Mouse (Mus musculus) neural tube, embryonic 13.5 days (tissue): Measurements from ENCODE around the gene Ms4a4b. TPM values are rescaled to one million over a fixed set of nuclear protein-coding genes. Genes with fewer than 3 reads are reported as not detected.
"Not testable (repeated sequence)": the region's sequence is repeated elsewhere in the genome, so short reads cannot be mapped to it uniquely, and the experiment has no call there.

Experiments used
- ATAC-seq: fragments of 200-750 bp; cut with Nextera tagmentation; 2 replicates; pipeline ENCODE4 v1.8.0; 2017; ENCODE audit warnings: low read depth, mild to moderate bottlenecking, moderate TSS enrichment, moderate library complexity
- H3K27ac ChIP-seq: fragments of 300-500 bp; sonication (generic); replicated peaks from 2 replicates; pipeline ENCODE4 v1.5.1; 2015; ENCODE audit warnings: moderate library complexity, mild to moderate bottlenecking, inconsistent platforms
- H3K27me3 ChIP-seq: fragments of 300-500 bp; sonication (generic); 2 replicates; pipeline ENCODE4 v1.6.1; 2015; ENCODE audit warnings: mild to moderate bottlenecking, inconsistent platforms
- H3K36me3 ChIP-seq: fragments of 300-500 bp; sonication (generic); 2 replicates; pipeline ENCODE4 v1.6.1; 2015; ENCODE audit warnings: mild to moderate bottlenecking, inconsistent platforms
- H3K4me1 ChIP-seq: fragments of 300-500 bp; sonication (generic); replicated peaks from 2 replicates; pipeline ENCODE4 v1.6.1; 2015; ENCODE audit warnings: inconsistent platforms
- H3K4me2 ChIP-seq: fragments of 300-500 bp; sonication (generic); 2 replicates; pipeline ENCODE4 v1.6.1; 2015; ENCODE audit warnings: inconsistent platforms, mild to moderate bottlenecking, moderate library complexity
- H3K4me3 ChIP-seq: fragments of 300-500 bp; sonication (generic); 2 replicates; pipeline ENCODE4 v1.5.1; 2015; ENCODE audit warnings: mild to moderate bottlenecking, inconsistent platforms
- H3K9ac ChIP-seq: fragments of 300-500 bp; sonication (generic); 2 replicates; pipeline ENCODE4 v1.6.1; 2015; ENCODE audit warnings: moderate library complexity, mild to moderate bottlenecking, inconsistent platforms
- H3K9me3 ChIP-seq: fragments of 300-500 bp; sonication (generic); 2 replicates; pipeline ENCODE4 v1.6.1; 2016; ENCODE audit warnings: inconsistent platforms
- WGBS: fragments of 180-500 bp; shearing (Covaris S2); methylation state at CpG from one replicate; pipeline ENCODE4 v1.1.7; 2015; 5-methylcytosine and 5-hydroxymethylcytosine counted together
- polyA plus RNA-seq: library from polyadenylated mRNA; unstranded; fragments of >200 nt; fragmentation: Nextera tagmentation; extraction: Ambion mirVana; gene quantifications from 2 replicates; pipeline ENCODE4 v1.2.1, GENCODE M21; 2015

The Ms4a4b gene
- polyA plus RNA-seq, 1 experiment from 2014 or later, result not detected

- not testable (repeated sequence) for H3K36me3 ChIP-seq, H3K9me3 ChIP-seq, ATAC-seq, H3K27me3 ChIP-seq, H3K9ac ChIP-seq, H3K4me2 ChIP-seq, H3K27ac ChIP-seq, H3K4me3 ChIP-seq, H3K4me1 ChIP-seq
- WGBS, result 85% methylated on average over 4 of the region's 4 CpGs
Measured at GRCm38 (mm10) chr19:11459041-11459440, 15.7 kb downstream of the Ms4a4b start.

- not testable (repeated sequence) for H3K36me3 ChIP-seq
- WGBS, result 79% methylated on average over 1 of the region's 1 CpGs
Measured at GRCm38 (mm10) chr19:11464795-11465194, 21.4 kb downstream of the Ms4a4b start.

GRCm38 (mm10) chr19:11466471-11466870 is 23.1 kb downstream of the Ms4a4b start:
- H3K27ac ChIP-seq, result no peak overlapping the region
- H3K36me3 ChIP-seq, result no peaks in the 10 kb centered on the region
- H3K4me3 ChIP-seq, result no peak overlapping the region
- WGBS, result 77% methylated on average over 5 of the region's 5 CpGs
- H3K9me3 ChIP-seq, result no peaks in the 10 kb centered on the region
- H3K27me3 ChIP-seq, result no peaks in the 10 kb centered on the region
- no peak for ATAC-seq
- no peak overlapping the region for H3K9ac ChIP-seq
- no peak overlapping the region for H3K4me2 ChIP-seq
- no peaks in the 10 kb centered on the region for H3K4me1 ChIP-seq

More at GRCm38 (mm10) chr19:11464795-11465194, 21.4 kb downstream of the Ms4a4b start:
- H3K9ac ChIP-seq, H3K9me3 ChIP-seq, ATAC-seq, H3K4me3 ChIP-seq, H3K4me2 ChIP-seq, H3K4me1 ChIP-seq, H3K27me3 ChIP-seq, H3K27ac ChIP-seq: not testable (repeated sequence)

- 65% methylated on average over 1 of the region's 1 CpGs for WGBS
- not testable (repeated sequence) for H3K27ac ChIP-seq, ATAC-seq
Measured at GRCm38 (mm10) chr19:11468361-11468760, 25.0 kb downstream of the Ms4a4b start.

GRCm38 (mm10) chr19:11469215-11469614 is 25.9 kb downstream of the Ms4a4b start, which contains the start of gene Ms4a6c:
Gene Ms4a6c, plus strand, starts transcription at chr19:11469366.
- H3K27me3 ChIP-seq, H3K4me1 ChIP-seq, H3K9me3 ChIP-seq, H3K27ac ChIP-seq, H3K36me3 ChIP-seq, ATAC-seq, H3K4me2 ChIP-seq, H3K4me3 ChIP-seq, H3K9ac ChIP-seq: not testable (repeated sequence)
- 97% methylated on average over 4 of the region's 4 CpGs for WGBS

More at GRCm38 (mm10) chr19:11468361-11468760, 25.0 kb downstream of the Ms4a4b start:
- H3K36me3 ChIP-seq, H3K9me3 ChIP-seq, H3K4me3 ChIP-seq, H3K4me2 ChIP-seq, H3K4me1 ChIP-seq, H3K27me3 ChIP-seq, H3K9ac ChIP-seq: not testable (repeated sequence)

GRCm38 (mm10) chr19:11479714-11480113 is 36.4 kb downstream of the Ms4a4b start:
- Histone ChIP-seq H3K36me3 (no peaks in the 10 kb centered on the region), H3K9ac (no peak overlapping the region), H3K4me1 (no peaks in the 10 kb centered on the region), H3K4me2 (no peak overlapping the region), H3K9me3 (no peaks in the 10 kb centered on the region), H3K27me3 (no peaks in the 10 kb centered on the region), H3K27ac (no peak overlapping the region), H3K4me3 (no peak overlapping the region)
- no peak for ATAC-seq
- 96% methylated on average over 2 of the region's 2 CpGs for WGBS

GRCm38 (mm10) chr19:11482684-11483083 is 39.3 kb downstream of the Ms4a4b start:
- no peak for ATAC-seq
- 91% methylated on average over 2 of the region's 2 CpGs for WGBS
- Histone ChIP-seq H3K4me3 (no peak overlapping the region), H3K27ac (no peak overlapping the region), H3K36me3 (no peaks in the 10 kb centered on the region), H3K9ac (no peak overlapping the region), H3K4me2 (no peak overlapping the region), H3K9me3 (no peaks in the 10 kb centered on the region), H3K27me3 (no peaks in the 10 kb centered on the region), H3K4me1 (no peaks in the 10 kb centered on the region)

- Histone ChIP-seq H3K36me3 (no peaks in the 10 kb centered on the region), H3K27ac (no peak overlapping the region), H3K4me2 (no peak overlapping the region), H3K9ac (no peak overlapping the region), H3K4me1 (no peaks in the 10 kb centered on the region), H3K9me3 (no peaks in the 10 kb centered on the region), H3K4me3 (no peak overlapping the region), H3K27me3 (no peaks in the 10 kb centered on the region)
- WGBS, result 78% methylated on average over 4 of the region's 4 CpGs
- ATAC-seq, result no peak
Measured at GRCm38 (mm10) chr19:11483941-11484340, 40.6 kb downstream of the Ms4a4b start.

- no peaks in the 10 kb centered on the region for H3K27me3 ChIP-seq
- H3K4me3 ChIP-seq, result no peak overlapping the region
- WGBS, result 90% methylated on average over 3 of the region's 3 CpGs
- no peaks in the 10 kb centered on the region for H3K36me3 ChIP-seq
- no peak overlapping the region for H3K9ac ChIP-seq
- no peak overlapping the region for H3K4me2 ChIP-seq
- no peaks in the 10 kb centered on the region for H3K4me1 ChIP-seq
- no peak overlapping the region for H3K27ac ChIP-seq
- H3K9me3 ChIP-seq, result no peaks in the 10 kb centered on the region
- ATAC-seq, result no peak
Measured at GRCm38 (mm10) chr19:11484388-11484787, 41.0 kb downstream of the Ms4a4b start.

GRCm38 (mm10) chr19:11485266-11485665 is 41.9 kb downstream of the Ms4a4b start:
- H3K9me3 ChIP-seq, result no peaks in the 10 kb centered on the region
- H3K36me3 ChIP-seq, result no peaks in the 10 kb centered on the region
- H3K4me3 ChIP-seq, result no peak overlapping the region
- no peak for ATAC-seq
- H3K27ac ChIP-seq, result no peak overlapping the region
- no peaks in the 10 kb centered on the region for H3K4me1 ChIP-seq
- 93% methylated on average over 3 of the region's 3 CpGs for WGBS
- no peak overlapping the region for H3K4me2 ChIP-seq
- no peak overlapping the region for H3K9ac ChIP-seq
- H3K27me3 ChIP-seq, result no peaks in the 10 kb centered on the region

GRCm38 (mm10) chr19:11485746-11486145 is 42.4 kb downstream of the Ms4a4b start, which contains the start of gene Gm8369:
Gene Gm8369, plus strand, starts transcription at chr19:11485938.
- no peaks in the 10 kb centered on the region for H3K9me3 ChIP-seq
- H3K4me3 ChIP-seq, result no peak within 1 kb of the TSS
- H3K4me2 ChIP-seq, result no peak within 1 kb of the TSS
- H3K4me1 ChIP-seq, result no peaks in the 10 kb centered on the region
- H3K36me3 ChIP-seq, result no peaks in the 10 kb centered on the region
- ATAC-seq, result no peak
- WGBS, result 88% methylated on average over 2 of the region's 2 CpGs
- H3K27ac ChIP-seq, result no peak within 1 kb of the TSS
- H3K9ac ChIP-seq, result no peak within 1 kb of the TSS
- H3K27me3 ChIP-seq, result no peaks in the 10 kb centered on the region

GRCm38 (mm10) chr19:11486599-11486998 is 43.2 kb downstream of the Ms4a4b start:
- H3K4me3 ChIP-seq, result no peak overlapping the region
- H3K27ac ChIP-seq, result no peak overlapping the region
- 93% methylated on average over 1 of the region's 1 CpGs for WGBS
- H3K27me3 ChIP-seq, result no peaks in the 10 kb centered on the region
- H3K9ac ChIP-seq, result no peak overlapping the region
- H3K4me2 ChIP-seq, result no peak overlapping the region
- no peak for ATAC-seq
- no peaks in the 10 kb centered on the region for H3K36me3 ChIP-seq
- no peaks in the 10 kb centered on the region for H3K4me1 ChIP-seq
- no peaks in the 10 kb centered on the region for H3K9me3 ChIP-seq

- Histone ChIP-seq H3K4me3 (no peak overlapping the region), H3K9me3 (no peaks in the 10 kb centered on the region), H3K4me1 (no peaks in the 10 kb centered on the region), H3K9ac (no peak overlapping the region), H3K36me3 (no peaks in the 10 kb centered on the region), H3K4me2 (no peak overlapping the region), H3K27ac (no peak overlapping the region), H3K27me3 (no peaks in the 10 kb centered on the region)
- 72% methylated on average over 4 of the region's 4 CpGs for WGBS
- ATAC-seq, result no peak
Measured at GRCm38 (mm10) chr19:11491406-11492189, 48.2 kb downstream of the Ms4a4b start.
